Mouse (Mus musculus) adrenal gland, adult 18-20 months (tissue): ENCODE results near the gene Pikfyve. TPM values are rescaled to one million over a fixed set of nuclear protein-coding genes. Genes with fewer than 3 reads are reported as not detected.
A peak's percentile ranks its signal among the peaks of the same experiment; 100 is the strongest.
"Not testable (repeated sequence)": the region's sequence is repeated elsewhere in the genome, so short reads cannot be mapped to it uniquely, and the experiment has no call there.

Experiments
- DNase-seq, 2 experiments: peaks; one replicate each; pipeline ENCODE4 v3.0.0; 2021 to 2022; ENCODE audit warnings: low spot score in 2 of 2
- total RNA-seq, 2 experiments: library from RNA; stranded (reverse); gene quantifications; 1 replicate in 1 of 2; 2 replicates in 1 of 2; pipeline ENCODE4 v1.2.3; 2021

The Pikfyve gene
- total RNA-seq, 2 experiments from 2014 or later: 29.2 to 35.4 TPM

DNA sequence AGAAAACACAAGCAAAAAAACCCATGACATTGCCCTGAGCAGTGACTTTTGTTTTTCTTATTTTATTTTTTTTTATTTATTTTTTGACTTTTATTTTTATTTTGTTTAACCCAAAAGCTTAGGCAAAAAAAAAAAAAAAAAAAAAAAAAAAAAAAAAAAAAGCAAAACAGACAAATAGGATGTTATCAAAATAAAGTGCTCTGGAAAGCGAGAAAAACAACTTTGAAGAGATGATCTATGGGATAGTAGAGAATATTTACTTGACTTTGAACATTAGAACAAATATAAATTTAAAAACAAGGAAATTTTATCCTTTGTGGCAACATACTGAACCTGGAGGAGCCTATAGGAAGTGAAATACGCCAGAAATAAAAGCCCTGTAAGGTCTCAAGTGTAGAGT lies 2.5 kb upstream of the Pikfyve start:
- no peak for DNase-seq

DNA sequence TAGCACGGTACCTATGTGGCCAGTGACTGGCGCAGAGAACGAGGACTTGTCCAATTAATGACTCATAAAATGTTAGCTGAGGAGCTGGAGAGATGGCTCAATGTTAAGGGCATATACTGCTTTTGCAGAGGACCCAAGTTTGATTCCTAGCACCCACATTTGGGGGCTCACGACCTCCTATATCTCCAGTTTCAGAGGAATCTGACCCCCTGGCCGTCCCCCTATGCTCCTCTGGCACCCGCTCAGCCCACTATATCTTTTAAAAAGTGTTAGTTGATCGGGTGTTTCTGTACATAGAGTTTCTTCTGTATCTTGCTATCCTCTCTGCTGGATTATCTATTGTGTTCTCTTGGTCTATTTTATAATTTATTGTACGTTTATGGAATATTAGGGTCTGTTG lies 1.5 kb upstream of the Pikfyve start:
- no peak for DNase-seq

DNA sequence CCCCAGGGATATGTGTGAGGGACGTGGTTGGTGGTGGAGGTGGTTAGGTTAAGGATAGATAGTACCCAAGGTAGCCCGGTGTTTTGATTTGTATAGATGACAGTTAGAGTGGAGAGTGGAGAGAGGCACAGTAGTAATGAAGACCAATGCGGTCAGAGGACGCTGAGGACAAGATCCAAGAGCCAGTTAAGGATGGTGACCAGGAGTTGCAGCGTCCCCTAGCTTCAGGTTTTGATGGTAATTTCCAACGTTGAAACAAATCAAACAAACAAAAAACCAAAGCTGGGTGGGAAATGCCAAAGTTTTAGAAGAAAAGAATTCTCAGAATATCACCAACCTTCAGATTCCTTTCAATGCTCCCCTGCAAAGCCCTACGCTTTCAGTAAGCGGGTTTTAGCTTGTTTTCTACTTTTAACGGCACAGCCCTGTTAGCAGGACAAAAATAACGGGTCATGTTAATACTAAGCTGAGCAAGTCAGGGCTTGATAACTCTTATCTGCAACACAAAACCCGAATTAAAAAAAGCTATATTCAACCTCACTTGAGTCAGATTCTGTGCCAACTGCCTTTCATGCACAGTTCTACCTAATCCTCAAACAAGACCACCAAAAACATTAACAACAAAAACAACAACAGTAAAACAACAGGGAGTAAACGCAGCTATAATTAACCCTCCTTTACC lies 818 bp upstream of the Pikfyve start:
- DNase-seq: no peak

DNA sequence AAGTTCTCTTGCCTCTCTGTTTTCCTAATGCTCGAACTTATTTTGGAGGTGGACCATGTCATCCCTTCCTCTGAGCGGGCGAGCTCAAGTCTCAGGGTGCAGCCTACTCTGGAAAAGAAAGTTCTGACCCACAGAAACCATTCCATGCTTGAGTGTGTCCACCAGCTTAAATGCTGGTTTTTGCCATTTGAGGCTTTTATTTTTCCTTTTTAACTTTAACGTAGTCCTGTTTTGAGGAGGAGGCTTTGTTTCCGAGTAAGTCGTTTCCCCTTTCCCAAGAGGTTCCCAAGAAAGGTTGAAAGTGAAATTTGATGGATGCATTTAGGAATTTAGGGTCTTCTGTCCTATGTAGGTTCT lies 569 bp downstream of the Pikfyve start:
- DNase-seq: no peak

DNA sequence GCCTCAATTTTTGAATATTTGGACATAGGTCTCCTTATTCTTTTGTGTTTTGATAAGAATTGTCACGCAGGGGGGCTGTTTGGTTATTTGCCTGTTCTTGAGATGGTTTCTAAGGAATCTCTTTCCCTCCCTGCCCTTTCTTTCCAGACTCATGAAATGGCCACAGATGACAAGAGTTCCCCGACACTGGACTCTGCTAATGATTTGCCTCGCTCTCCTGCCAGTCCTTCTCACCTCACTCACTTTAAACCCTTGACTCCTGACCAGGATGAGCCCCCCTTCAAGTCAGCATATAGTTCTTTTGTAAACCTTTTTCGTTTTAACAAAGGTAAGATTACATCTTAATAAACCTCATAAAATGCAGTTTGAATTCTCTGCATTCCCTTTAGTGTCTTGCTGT lies 3.7 kb downstream of the Pikfyve start:
- DNase-seq: no peak

DNA sequence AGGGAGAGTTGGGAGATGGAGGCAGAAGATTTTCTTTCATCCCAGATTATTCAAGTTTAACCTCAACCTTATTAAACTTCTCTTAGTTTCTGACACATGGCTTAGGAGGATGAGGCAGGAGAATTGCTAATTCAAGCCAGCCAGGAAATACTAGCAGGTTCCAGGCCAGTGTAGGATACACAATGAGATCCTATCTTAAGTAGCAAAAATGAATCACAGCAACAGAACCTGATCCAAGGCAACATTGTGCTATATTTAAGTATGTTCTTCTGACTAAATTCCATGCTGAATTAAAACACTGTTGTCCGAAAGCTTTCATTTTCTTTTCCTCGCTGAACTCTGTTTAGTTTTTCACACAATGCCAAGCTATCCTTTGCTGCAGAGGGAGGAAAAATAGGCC lies 6.7 kb downstream of the Pikfyve start:
- no peak for DNase-seq

DNA sequence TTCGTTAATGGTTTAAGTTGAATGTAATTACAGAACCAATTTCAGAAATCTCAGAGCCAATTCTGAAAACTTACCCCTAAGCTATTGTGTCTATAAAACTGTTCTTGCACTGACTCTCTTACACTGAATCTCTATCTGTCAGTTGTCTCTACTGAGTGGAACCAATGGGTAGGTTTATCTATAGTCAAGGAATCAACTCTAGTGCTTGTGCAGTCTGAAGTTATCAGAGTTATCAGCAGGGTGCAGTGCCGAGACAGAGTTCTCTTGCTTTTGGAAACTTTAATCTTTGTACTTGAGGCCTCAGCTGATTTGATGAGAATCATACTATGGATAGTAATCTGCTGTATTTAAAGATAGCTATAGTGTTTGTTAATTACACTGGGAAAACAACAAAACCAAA lies 11.9 kb downstream of the Pikfyve start:
- no peak for DNase-seq

DNA sequence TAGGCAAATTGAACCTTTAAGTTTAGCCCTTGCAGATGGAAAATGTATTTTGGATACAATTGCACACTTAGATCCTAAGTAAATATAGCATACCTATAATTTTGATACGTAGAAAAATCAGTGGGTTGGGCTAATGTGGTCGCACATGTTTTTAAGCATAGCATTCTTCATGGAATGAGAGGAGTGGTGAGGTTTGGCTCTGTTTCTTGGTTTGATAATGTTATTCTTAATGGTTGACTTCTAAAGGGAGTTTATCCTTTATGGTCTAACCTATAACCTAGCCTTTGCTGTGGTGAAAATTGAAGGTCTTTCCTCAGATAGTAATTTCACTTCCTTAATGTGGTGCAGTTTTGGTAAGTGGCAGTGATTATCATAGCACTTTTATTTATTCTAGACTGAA lies 12.4 kb downstream of the Pikfyve start:
- no peak for DNase-seq

DNA sequence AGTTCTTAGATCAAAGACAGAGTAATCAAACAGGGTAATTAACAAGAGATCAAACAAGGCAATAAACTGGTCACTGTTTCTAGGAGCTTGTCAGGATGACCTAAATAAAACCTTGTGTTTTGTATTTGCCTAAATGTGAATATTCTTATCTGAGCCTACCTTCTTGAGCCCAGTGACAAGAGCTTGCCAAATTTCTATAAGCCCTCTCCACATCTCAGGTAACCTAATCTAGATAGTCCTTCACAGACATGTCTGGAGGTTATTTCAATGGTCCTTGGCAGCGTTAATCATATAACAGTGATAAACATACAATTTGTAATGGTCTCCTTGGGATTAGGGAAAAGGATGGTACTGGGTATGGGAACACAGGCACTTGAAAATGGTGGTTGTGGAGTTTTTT lies 17.8 kb downstream of the Pikfyve start:
- no peak for DNase-seq

DNA sequence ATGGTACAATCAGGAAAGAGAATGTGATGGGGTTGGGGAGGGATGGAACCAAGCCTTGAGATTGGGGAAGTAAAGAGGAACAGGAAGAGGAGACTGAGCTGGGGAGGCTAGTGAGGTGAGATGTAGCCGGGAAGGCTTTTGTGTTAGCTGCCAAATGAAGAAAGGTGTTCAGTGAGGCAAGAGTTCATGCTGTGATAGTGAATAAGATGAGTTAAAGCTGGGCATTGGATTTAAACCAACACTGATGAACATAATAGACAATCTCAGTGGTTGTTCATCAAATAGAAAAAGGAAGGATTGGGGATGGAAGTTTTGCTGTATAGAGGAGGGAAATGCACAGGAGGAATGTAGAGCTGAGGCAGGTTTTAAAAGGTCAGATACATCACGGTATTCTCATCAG lies 26.7 kb downstream of the Pikfyve start:
- DNase-seq: no peak

DNA sequence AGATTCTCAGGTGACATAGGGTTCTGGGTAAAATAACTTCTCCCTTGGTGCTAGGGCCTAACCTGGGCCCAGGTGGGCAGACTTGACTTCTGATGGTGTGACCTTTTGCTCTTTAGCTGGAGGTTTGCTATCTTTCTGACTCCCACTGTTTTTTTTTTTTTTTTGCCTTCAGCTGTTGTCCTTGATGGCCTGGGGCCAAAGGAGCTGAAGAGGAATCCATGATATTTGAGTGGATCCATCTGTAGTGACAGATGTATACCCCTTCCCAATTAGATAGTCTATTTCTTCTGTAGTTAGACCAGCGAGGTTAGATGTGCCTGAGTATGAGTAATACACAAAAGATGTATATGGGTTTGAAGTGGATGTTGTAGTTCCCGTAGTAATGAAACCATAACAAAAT lies 31.1 kb downstream of the Pikfyve start:
- no peak for DNase-seq

DNA sequence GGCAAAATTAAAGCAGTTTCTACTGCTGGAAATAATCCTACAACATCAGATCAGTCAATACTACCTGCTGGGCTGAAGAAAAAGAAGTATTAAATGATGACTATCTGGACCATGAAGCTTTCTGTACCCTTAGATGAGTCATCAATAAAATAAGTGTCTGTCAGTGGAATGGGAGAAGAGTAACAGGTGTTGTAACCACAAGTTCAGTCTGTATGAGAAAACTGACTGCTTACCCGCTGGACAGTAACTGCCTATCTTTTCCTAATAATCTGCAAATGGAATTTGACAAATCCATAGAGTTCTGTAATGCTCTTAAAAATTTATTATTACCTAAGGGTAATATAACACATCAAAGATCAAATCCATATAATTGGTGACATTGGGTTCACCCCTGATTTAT lies 31.5 kb downstream of the Pikfyve start:
- DNase-seq: no peak

DNA sequence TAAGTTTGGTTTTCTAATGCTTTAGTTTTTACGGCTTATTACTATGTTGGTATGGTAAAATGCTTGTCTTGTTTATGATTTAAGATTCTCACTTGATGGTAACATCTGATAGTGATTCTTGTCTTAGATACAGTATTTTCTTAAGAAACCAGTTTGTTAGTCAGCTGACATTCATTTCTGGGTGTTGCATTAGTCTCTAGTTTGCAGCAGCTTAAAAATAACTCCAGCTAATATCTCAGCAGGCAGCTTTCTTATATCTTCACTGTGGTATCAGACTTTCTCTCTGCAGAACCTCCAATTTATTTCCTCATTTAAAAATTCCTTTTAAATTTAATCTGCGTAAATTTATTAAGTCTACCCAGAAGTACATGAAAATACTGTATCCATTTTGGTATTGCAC lies 37.2 kb downstream of the Pikfyve start:
- DNase-seq: no peak

DNA sequence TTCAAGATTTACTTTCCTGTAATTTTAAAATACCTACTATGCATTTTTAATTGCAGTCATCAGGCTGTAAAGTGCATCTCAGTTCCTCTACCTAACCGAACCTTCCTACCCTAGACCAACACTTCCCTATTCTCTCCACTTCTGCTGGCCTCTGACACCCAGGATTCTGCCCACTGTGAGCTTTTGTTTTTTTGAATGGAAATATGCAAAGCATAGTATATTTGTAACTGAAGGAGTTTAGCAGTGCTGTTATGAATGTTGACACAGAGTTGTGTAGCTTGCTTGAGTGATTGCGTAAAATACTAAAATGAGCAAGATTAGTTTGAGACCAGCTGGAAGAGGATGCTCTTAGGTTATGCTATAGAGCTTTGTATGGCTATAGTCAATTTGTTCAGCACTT lies 41.2 kb downstream of the Pikfyve start:
- no peak for DNase-seq

DNA sequence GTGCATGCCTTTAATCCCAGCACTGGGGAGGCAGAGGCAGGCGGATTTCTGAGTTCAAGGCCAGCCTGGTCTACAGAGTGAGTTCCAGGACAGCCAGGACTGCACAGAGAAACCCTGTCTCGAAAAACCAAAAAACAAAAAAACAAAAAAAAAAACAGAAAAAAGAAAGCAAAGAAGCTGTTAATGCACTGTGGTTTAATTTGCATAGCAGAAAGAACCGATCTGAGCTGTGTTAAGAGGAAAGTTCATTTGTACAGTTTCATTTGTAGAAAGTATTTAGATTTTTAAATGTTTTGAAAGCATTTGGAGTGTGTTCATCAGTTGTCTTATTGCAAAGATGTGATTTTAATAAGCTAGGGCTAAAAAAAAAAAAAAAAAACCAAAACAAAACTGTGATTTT lies 43.3 kb downstream of the Pikfyve start:
- DNase-seq: not testable (repeated sequence)

DNA sequence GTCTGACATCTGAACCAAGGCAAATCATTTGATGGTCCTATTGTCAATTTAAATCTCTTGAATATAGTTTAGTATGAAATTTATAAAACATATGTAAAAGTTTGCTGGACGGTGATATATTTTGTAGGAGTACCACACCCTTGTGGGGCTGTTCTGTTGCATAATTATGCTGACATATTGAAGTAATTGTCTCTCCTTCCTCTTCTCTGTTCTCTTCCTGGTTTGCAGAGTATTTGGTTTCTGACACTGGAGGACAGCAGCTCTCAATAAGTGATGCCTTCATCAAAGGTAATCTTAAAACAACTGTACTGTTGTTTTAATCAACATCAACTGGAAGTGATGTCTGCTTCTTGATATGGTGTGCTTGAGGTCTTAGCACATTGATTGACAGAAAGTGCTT lies 44.1 kb downstream of the Pikfyve start:
- no peak for DNase-seq

DNA sequence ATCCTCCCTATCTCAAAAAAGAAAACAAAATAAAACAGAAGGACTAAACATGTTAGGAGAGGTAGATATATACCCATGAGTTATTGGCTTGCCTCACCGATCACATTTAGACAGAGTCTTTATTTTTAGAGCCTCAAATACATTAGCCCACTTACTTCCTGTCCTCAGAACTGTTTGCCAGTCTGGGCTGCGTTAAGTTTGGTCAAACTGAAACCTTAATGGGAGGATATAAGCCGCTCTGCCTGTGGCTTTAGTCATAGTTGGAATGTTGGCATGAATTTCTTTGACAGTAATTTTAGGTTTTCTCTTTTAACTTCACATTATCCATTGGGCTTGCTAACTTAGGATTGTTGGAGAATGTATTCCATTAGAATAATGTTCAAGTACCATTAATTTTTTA lies 51.2 kb downstream of the Pikfyve start:
- no peak for DNase-seq

DNA sequence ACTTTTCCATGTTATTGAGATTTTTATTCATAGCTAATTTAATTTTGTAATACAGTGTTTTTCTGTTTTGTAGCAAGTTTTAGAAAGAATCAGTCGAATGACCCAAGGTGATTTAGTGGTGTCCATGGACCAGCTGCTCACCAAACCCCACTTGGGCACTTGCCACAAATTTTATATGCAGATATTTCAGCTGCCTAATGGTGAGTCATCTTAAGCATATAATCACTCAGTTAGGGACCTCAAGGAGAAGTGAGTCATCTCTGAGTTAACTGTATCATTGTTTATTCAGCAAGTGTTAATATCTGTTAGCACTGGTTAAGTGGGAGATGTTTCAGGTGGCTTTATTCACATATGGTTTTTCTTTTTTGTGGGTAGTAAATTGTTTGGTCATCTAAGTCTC lies 59.2 kb downstream of the Pikfyve start:
- no peak for DNase-seq

DNA sequence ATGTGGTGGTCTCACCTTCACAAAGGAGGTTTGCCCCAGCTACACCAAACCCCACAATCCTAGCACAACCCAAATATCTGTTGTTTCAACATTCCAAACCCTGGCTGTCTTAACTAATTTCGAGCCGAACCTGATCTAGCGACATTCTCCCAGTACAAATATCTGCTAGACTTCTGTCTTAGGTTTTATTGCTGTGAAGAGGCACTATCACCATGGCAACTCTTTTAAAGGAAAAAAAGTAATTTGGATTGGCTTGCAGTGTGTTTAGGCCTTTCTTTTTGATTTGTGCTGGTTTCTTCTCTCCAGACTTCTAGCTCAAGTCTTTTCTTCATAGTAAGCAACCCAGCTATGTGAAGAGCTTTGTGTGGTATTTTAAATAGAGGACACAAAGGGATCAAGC lies 94.0 kb downstream of the Pikfyve start:
- no peak for DNase-seq

DNA sequence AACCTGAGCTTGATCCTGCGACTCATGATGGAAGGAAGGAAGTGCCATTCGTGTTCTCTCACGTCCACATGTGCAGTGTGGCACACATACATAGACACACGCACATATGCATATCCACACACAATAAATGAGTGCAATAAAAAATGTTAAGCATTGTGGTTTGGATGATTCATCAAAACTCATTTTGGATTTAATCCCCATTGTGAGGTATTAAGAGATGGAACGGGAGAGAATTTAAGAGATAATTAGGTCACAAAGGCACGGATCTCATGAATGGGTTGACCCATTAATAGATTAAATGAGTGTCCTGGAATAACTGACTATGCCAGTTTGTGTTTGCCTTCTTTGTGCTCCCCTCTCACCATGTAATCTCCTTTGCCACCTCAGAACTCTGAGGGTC lies 95.3 kb downstream of the Pikfyve start, which contains the start of gene Pth2r:
Gene Pth2r (plus strand): TSS at position 301 of the 400 bp plus-strand sequence.
- no peak for DNase-seq

DNA sequence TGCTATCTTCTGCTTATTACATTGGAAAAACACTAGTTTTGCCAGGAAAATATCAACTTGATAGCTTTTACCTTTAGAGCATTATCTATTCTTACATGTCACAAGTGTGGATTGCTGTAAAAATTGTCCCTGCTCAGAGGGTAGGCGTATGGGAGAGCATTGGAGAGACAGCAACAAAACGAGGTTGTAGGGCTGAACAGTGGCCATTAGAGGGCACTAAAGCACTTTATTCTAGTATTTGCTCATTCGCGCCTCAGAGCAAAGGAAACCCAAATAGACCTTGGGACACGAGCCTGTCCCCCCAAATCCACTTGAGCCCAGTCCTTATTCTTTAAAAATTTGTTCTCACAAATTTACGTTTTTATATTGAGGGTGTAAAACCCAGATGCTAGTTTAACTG lies 96.3 kb downstream of the Pikfyve start:
- peak; percentile 35 to 38 for DNase-seq

DNA sequence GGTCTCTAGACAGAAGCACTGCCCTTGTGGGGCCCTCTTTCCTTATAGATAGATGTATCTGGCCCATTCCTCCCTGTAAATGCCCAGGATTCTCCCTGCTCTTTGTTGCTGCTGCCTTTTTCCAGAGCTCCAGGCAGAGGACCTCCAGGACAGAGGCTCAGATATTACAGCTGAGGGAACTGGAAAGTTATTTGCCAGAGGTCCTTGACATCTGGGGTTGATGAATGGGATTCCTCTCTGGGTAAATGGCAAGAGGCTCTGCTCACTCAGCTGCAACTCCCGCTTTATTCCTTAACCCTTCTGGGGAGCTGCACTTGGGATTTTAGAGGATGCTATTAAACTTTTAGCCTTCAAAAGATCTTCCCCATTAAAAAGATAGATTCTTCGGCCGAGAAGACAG lies 122.0 kb downstream of the Pikfyve start:
- DNase-seq: no peak

DNA sequence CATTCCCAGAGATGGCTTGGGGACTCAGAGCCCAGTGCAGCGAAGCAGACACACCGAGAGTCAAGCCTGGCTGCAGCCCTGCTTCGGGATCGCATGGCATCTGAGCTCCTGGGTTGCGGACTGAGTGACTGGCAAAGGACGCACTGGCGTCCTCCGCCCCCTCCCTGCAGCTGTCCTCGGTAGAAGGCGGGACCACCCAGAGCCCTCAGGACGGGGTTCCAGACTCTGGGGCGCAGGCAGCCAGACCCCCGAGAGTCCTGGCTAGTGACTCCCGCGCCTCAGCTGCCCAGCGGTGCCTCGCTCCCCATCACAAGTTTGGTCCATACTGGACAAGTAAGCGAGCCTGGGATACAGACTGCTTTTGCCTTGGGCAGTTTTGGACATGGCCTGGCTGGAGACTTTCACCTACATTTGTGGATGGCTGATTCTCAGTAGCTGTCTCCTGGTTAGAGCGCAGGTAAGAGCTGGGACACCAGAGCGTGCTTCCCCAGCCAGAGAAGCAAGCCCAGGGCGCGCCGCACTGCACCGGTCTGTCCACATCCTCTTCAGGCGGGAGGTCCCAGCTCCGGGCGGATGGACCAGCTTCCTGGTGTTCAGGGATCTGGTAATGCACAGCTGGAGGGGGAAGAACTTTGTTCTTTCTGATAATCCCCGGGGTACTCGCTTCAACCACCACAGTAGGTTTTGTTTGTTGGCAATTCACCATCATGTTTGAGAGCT lies 124.9 kb downstream of the Pikfyve start:
- no peak for DNase-seq
